Mouse (Mus musculus) embryonic facial prominence, embryonic 10.5 days (tissue): Measurements from ENCODE around the gene Rnf169. TPM values are rescaled to one million over a fixed set of nuclear protein-coding genes. Genes with fewer than 3 reads are reported as not detected.

Source experiments
- DNase-seq: peaks from one replicate; pipeline ENCODE4 v3.0.0-alpha.2; 2017; ENCODE audit warnings: low spot score
- H3K27ac ChIP-seq: fragments of 300-500 bp; sonication (generic); replicated peaks from 2 replicates; pipeline ENCODE4 v1.5.1; 2016; ENCODE audit warnings: mild to moderate bottlenecking
- H3K27me3 ChIP-seq: fragments of 300-500 bp; sonication (generic); replicated peaks from 2 replicates; pipeline ENCODE4 v1.6.1; 2016; ENCODE audit warnings: low read depth, mild to moderate bottlenecking; ENCODE audit not compliant: poor library complexity, severe bottlenecking
- H3K36me3 ChIP-seq: fragments of 300-500 bp; sonication (generic); replicated peaks from 2 replicates; pipeline ENCODE4 v1.6.1; 2016; ENCODE audit warnings: mild to moderate bottlenecking, moderate library complexity
- H3K4me1 ChIP-seq: fragments of 300-500 bp; sonication (generic); 2 replicates; pipeline ENCODE4 v1.6.1; 2016
- H3K4me3 ChIP-seq: fragments of 300-500 bp; sonication (generic); 2 replicates; pipeline ENCODE4 v1.5.1; 2016; ENCODE audit warnings: mild to moderate bottlenecking, moderate library complexity
- H3K9me3 ChIP-seq: fragments of 300-500 bp; sonication (generic); 2 replicates; pipeline ENCODE4 v1.6.1; 2016; ENCODE audit warnings: mild to moderate bottlenecking
- WGBS: fragments of 180-500 bp; shearing (Covaris S2); methylation state at CpG from one replicate; pipeline ENCODE4 v1.1.7; 2016; 5-methylcytosine and 5-hydroxymethylcytosine counted together
- polyA plus RNA-seq: library from polyadenylated mRNA; unstranded; fragments of >200 nt; fragmentation: Nextera tagmentation; extraction: Ambion mirVana; gene quantifications from 2 replicates; pipeline ENCODE4 v1.2.1, GENCODE M21; 2016

Gene Rnf169
- polyA plus RNA-seq, 1 experiment from 2014 or later = 5.7 TPM

- H3K4me1 ChIP-seq = peaks cover 17% of the 10 kb centered on the region
- H3K27me3 ChIP-seq = peaks cover 40% of the 10 kb centered on the region
- DNase-seq = no peak
- peaks cover 49% of the 10 kb centered on the region for H3K36me3 ChIP-seq
- H3K4me3 ChIP-seq = no peak overlapping the region
- WGBS = 83% methylated on average over 2 of the region's 2 CpGs
- H3K9me3 ChIP-seq = no peaks in the 10 kb centered on the region
- no peak overlapping the region for H3K27ac ChIP-seq
Observed at GRCm38 (mm10) chr7:99920416-99920815, 59.8 kb downstream of the Rnf169 start.

DNA sequence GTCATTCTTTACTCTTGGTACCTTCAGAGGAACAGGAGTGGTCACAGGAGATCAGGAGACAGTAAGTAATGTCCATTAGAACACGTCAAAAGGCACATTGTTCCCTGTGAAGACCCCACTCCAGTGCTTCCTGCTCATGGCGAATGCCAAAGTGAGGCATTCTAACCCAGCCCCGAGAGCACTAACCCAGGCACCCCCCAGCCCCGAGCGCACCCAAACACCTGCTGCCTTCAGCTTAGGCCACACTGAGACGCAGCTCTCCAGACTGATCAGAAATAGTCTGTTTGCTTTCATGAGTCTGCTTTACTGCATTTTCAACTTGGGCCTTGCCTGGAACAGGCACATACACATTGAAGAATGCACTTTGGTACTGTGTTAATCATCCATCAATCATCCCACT lies 60.3 kb downstream of the Rnf169 start:
- Histone ChIP-seq H3K4me1 (peaks cover 17% of the 10 kb centered on the region), H3K36me3 (peaks cover 44% of the 10 kb centered on the region), H3K4me3 (no peak overlapping the region), H3K27ac (no peak overlapping the region), H3K27me3 (peaks cover 44% of the 10 kb centered on the region), H3K9me3 (no peaks in the 10 kb centered on the region)
- 95% methylated on average over 6 of the region's 6 CpGs for WGBS
- no peak for DNase-seq

DNA sequence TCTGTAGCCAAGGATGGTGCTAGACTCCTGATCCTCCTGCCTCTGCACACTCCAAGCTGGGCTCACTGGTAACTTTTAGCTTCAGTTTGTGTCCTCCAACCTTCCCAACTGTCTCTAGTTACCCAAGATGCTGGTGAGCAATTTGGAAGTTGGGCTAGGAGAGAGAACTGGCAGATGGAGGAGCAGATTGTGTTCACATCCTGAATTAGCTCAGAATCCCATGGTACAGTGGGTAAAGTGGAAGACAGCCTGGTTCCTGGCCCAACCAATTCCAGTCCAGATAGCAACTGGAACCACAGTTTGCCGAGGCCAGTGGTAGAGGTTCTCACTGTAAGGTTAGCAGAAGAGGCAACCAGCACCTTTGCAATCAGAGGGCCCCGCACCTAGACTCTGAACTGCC lies 61.1 kb downstream of the Rnf169 start:
- Histone ChIP-seq H3K4me1 (peaks cover 17% of the 10 kb centered on the region), H3K27ac (no peak overlapping the region), H3K36me3 (peaks cover 36% of the 10 kb centered on the region), H3K4me3 (no peak overlapping the region), H3K27me3 (peaks cover 52% of the 10 kb centered on the region), H3K9me3 (no peaks in the 10 kb centered on the region)
- 98% methylated on average over 2 of the region's 2 CpGs for WGBS
- DNase-seq = no peak

DNA sequence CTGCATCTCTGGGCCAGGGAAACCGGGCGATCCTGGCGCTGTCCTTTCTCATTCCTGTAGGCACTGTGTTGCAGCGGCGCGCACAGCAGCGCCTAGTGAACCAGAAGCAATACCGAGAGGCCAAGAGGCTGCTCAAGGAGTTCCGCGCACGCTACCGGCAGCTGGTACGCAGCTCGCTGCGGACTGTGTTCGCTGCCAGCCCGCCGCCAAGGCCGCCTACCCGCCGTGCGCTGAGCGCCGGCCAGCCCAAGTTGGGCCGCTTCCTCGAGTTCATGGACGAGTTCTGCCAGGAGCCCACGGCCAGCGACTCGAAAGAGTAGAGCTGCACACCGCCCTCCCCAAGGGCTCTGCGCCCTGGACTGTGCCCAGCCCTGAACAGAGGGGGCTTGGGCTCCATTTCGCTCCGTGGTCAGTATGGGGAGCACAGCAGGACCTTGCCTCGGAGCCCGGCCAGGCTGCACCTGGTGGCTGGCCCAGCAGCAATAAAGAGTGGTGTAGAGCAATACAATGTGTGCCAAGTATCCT lies 62.9 kb downstream of the Rnf169 start:
- 1% methylated on average over 36 of the region's 36 CpGs for WGBS
- DNase-seq = peak; percentile 52
- H3K4me3 ChIP-seq = peak overlapping the region; percentile 53
- peaks cover 18% of the 10 kb centered on the region for H3K36me3 ChIP-seq
- H3K4me1 ChIP-seq = peaks cover 21% of the 10 kb centered on the region
- H3K27ac ChIP-seq = 0 out of 2 replicates have a peak overlapping the region, but pooled peaks have one; percentile 12
- H3K9me3 ChIP-seq = no peaks in the 10 kb centered on the region
- H3K27me3 ChIP-seq = peaks cover 52% of the 10 kb centered on the region

DNA sequence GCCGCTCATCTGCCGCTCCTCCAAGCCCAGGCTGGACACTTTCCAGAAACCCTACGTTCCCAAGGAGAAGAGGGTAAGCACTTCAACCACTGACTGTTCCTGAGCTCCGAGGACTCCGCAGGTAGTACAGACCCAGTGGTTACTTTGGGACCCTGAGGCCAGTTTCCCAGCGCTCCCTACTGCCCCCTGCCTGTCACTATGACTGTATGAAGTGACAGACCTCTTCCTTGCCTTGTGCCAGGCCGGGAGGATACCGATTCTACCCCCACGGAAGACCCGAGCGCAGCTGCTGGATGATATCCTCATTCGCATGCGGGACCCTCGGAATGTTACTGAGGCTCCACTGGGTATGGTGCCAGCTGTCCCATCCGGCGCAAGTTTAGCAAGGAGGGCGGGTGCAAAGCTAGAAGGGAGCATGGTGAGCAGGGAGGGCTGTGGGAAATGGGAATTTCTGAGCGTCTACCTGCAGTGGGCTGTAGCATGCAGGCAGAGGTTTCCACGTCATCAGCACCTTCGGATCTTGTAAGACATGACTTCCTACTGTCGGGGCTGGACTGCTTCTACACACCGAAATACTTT lies 63.4 kb downstream of the Rnf169 start:
- H3K4me1 ChIP-seq = peaks cover 21% of the 10 kb centered on the region
- H3K27me3 ChIP-seq = peaks cover 52% of the 10 kb centered on the region
- peak; percentile 71 for DNase-seq
- H3K4me3 ChIP-seq = peak overlapping the region; percentile 53
- no peaks in the 10 kb centered on the region for H3K9me3 ChIP-seq
- peaks cover 15% of the 10 kb centered on the region; the same call in 1 of the 2 replicates for H3K36me3 ChIP-seq
- H3K27ac ChIP-seq = no peak overlapping the region
- 7% methylated on average over 22 of the region's 22 CpGs for WGBS

DNA sequence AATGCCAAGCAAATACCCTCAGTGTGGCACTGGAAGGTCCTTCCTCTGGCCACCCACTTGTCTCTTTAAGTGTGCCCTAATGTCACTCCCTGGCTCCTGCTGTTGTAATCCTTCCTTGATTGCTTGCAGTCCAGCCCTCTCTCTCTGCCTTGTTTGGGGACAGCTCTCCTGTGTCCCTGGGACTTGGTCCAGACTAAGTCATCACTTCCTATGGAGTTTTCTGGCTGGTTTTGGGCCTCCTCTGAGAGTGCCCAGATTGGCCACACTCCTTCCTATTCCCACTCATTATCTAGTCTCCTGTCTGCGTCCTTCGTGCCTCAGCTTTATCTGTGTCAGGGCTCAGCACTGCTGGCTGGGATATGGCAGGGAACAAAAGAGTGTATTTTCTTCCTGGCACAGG lies 64.7 kb downstream of the Rnf169 start:
- WGBS = 83% methylated on average over 2 of the region's 2 CpGs
- Histone ChIP-seq H3K27me3 (peaks cover 52% of the 10 kb centered on the region), H3K9me3 (no peaks in the 10 kb centered on the region), H3K36me3 (peaks cover 7% of the 10 kb centered on the region; the same call in 1 of the 2 replicates), H3K4me1 (peaks cover 21% of the 10 kb centered on the region), H3K4me3 (no peak overlapping the region), H3K27ac (no peak overlapping the region)
- no peak for DNase-seq

- Histone ChIP-seq H3K4me3 (no peak overlapping the region), H3K4me1 (peaks cover 21% of the 10 kb centered on the region), H3K27ac (no peak overlapping the region), H3K36me3 (peaks cover 4% of the 10 kb centered on the region; the same call in 1 of the 2 replicates), H3K9me3 (no peaks in the 10 kb centered on the region), H3K27me3 (peaks cover 51% of the 10 kb centered on the region)
- 87% methylated on average over 10 of the region's 10 CpGs for WGBS
- DNase-seq = no peak
Observed at GRCm38 (mm10) chr7:99914316-99914715, 65.9 kb downstream of the Rnf169 start.

DNA sequence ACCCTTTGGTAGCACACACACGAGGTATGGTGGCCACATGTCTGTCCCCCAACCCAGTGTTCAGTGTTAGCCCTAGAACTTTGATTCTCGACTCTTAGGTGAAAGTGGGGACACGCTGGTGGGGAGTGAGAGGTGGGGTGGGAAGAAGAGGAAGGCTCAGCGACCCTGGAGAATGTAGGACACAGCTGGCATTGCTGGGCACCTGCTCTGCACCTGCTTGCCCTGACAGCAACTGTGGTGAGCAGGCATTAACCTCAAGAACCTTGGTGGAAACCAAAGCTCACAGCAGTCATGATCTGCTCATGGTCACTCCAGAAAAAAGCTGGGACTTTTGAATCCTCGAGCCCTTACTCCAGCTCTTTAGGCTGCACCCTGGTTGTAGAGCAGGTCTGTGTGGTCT lies 69.2 kb downstream of the Rnf169 start:
- H3K36me3 ChIP-seq = no peaks in the 10 kb centered on the region
- no peak overlapping the region for H3K4me3 ChIP-seq
- H3K27me3 ChIP-seq = peaks cover 18% of the 10 kb centered on the region
- DNase-seq = no peak
- H3K27ac ChIP-seq = no peak overlapping the region
- 80% methylated on average over 5 of the region's 5 CpGs for WGBS
- H3K9me3 ChIP-seq = no peaks in the 10 kb centered on the region
- peaks cover 4% of the 10 kb centered on the region; the same call in 1 of the 2 replicates for H3K4me1 ChIP-seq

DNA sequence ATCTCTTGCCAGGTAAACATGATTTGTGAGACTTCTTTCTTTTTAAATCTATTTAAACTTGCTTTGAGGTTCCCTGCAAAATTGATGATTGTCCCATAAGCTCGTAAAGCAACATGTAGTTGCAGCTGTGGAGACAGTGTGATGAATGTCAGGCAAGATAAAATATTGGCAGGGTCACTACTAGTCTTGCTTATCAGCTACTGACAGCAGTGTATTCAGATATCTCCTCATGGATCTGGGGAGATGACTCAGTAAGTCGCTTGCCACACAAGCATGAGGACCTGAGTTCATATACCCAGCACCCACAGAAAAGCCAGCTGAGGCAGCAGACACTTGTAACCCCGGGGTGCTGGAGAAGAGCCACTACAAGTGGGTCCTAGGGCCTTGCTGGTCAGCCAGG lies 72.8 kb downstream of the Rnf169 start:
- Histone ChIP-seq H3K27me3 (no peaks in the 10 kb centered on the region), H3K4me3 (no peak overlapping the region), H3K27ac (no peak overlapping the region), H3K9me3 (no peaks in the 10 kb centered on the region), H3K4me1 (peaks cover 7% of the 10 kb centered on the region; the same call in 1 of the 2 replicates), H3K36me3 (no peaks in the 10 kb centered on the region)
- DNase-seq = no peak
- WGBS = 84% methylated on average over 3 of the region's 3 CpGs

GRCm38 (mm10) chr7:99906346-99906745 lies 73.9 kb downstream of the Rnf169 start:
- DNase-seq = no peak
- Histone ChIP-seq H3K4me1 (peaks cover 7% of the 10 kb centered on the region; the same call in 1 of the 2 replicates), H3K4me3 (no peak overlapping the region), H3K27me3 (no peaks in the 10 kb centered on the region), H3K27ac (no peak overlapping the region), H3K36me3 (no peaks in the 10 kb centered on the region), H3K9me3 (no peaks in the 10 kb centered on the region)
- WGBS = 85% methylated on average over 3 of the region's 3 CpGs

GRCm38 (mm10) chr7:99904421-99905005 lies 75.7 kb downstream of the Rnf169 start:
- H3K36me3 ChIP-seq = no peaks in the 10 kb centered on the region
- no peaks in the 10 kb centered on the region for H3K9me3 ChIP-seq
- no peak for DNase-seq
- no peak overlapping the region for H3K27ac ChIP-seq
- no peak overlapping the region for H3K4me3 ChIP-seq
- no peaks in the 10 kb centered on the region for H3K27me3 ChIP-seq
- H3K4me1 ChIP-seq = peaks cover 7% of the 10 kb centered on the region; the same call in 1 of the 2 replicates
- 55% methylated on average over 3 of the region's 3 CpGs for WGBS

- WGBS = 85% methylated on average over 11 of the region's 11 CpGs
- Histone ChIP-seq H3K9me3 (no peaks in the 10 kb centered on the region), H3K27ac (no peak overlapping the region), H3K4me1 (peaks cover 7% of the 10 kb centered on the region; the same call in 1 of the 2 replicates), H3K36me3 (no peaks in the 10 kb centered on the region), H3K4me3 (no peak overlapping the region), H3K27me3 (no peaks in the 10 kb centered on the region)
- no peak for DNase-seq
Observed at GRCm38 (mm10) chr7:99902918-99903665, 77.2 kb downstream of the Rnf169 start.
